Mouse (Mus musculus) thymus, postnatal 14 days (tissue): ENCODE results near the gene Nr6a1.

Experiments
- DNase-seq: peaks from one replicate; pipeline ENCODE4 v3.0.0; 2021

Nr6a1 gene

DNA sequence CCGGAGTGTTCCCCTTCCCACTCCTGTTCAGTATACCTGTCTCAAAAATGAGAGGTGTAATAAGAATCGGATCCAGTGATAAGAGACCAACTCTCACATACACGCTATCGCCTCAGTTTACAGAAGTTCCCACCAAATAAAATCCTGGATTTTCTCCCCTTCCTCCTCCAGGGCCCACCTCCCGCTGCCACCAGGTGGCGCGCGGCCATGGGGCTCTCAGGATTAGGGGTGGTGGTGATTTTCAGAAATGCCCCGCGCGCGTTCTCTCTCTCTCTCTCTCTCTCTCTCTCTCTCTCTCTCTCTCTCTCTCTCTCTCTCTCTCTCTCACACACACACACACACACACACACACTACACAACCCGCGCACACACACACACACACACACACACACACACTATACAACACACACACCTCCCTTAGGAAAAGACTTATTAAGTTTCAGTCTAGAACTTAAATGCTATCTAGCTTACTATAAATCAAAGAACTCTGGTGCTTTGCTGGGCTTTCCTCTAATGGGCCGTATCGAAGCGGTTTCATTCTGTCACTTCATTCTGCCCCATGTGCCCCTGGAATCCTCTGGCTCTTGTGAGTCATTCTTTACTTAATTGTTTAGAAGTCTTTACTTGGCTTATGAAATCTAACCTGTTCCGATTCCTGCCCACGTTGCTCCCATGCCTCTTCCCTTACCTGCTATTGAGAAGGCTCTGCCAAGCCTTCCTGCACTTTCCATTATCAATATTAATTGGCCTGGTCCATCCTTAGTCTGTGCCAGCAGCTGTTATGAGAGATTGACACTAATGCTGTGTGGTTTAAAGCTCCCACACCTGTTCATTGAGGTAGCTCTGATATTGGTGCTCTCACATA is at the start of gene Nr6a1:
TSS of gene Nr6a1 (minus strand) at position 574 of the 865 bp plus-strand sequence.
- peak; percentile 72 for DNase-seq

- DNase-seq, result no peak
Observed at GRCm38 (mm10) chr2:38975941-38976805, 48.7 kb upstream of the Nr6a1 start.

- no peak for DNase-seq
Observed at GRCm38 (mm10) chr2:38975181-38975580, 47.7 kb upstream of the Nr6a1 start.

DNA sequence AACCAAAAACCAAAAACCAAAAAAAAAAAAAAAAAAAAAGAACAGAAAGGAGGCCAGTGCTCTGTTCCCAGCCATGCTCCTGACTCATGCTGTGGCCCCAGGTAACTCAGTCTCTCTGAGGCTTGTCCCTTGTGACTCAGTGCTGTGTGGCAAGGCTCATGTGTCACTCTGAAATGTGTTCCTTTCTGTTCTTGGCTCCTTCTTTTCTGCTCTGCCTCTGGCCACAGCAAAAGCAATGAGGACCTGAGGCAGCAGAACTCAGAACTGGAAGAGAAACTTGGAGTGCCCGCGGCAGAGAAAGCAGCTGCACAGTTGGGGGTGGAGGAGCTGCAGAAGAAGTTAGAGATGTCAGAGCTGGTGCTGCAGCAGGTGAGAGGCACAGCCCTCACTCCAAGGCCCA is 46.7 kb upstream of the Nr6a1 start:
- no peak for DNase-seq

- DNase-seq, result no peak
Observed at GRCm38 (mm10) chr2:38973701-38974100, 46.2 kb upstream of the Nr6a1 start.

DNA sequence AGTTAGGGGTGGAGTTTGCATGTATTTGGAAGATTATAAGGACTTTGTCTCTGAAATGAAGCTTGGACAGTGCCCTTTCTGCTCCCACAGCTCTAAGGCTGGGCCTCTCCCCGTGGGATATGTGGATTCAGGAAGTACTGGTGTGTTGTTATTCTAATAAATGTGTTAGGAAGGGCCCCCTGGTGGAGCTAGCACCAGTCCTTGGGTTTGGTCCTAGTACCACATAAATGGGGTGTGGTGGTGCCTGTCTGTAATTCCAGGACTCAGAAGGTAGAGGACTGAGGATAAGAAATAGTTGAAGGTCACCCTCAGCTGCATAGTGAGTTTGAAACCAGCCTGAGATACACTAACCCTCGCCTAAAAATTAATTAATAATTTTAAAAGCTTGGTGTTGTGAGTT is 45.7 kb upstream of the Nr6a1 start:
- DNase-seq, result no peak

- no peak for DNase-seq
Observed at GRCm38 (mm10) chr2:38970057-38970456, 42.6 kb upstream of the Nr6a1 start.

GRCm38 (mm10) chr2:38969650-38970049 is 42.2 kb upstream of the Nr6a1 start:
- no peak for DNase-seq

- DNase-seq, result no peak
Observed at GRCm38 (mm10) chr2:38964198-38964597, 36.7 kb upstream of the Nr6a1 start.

GRCm38 (mm10) chr2:38957671-38958223 is 30.3 kb upstream of the Nr6a1 start:
- no peak for DNase-seq

GRCm38 (mm10) chr2:38956062-38956461 is 28.6 kb upstream of the Nr6a1 start:
- no peak for DNase-seq

DNA sequence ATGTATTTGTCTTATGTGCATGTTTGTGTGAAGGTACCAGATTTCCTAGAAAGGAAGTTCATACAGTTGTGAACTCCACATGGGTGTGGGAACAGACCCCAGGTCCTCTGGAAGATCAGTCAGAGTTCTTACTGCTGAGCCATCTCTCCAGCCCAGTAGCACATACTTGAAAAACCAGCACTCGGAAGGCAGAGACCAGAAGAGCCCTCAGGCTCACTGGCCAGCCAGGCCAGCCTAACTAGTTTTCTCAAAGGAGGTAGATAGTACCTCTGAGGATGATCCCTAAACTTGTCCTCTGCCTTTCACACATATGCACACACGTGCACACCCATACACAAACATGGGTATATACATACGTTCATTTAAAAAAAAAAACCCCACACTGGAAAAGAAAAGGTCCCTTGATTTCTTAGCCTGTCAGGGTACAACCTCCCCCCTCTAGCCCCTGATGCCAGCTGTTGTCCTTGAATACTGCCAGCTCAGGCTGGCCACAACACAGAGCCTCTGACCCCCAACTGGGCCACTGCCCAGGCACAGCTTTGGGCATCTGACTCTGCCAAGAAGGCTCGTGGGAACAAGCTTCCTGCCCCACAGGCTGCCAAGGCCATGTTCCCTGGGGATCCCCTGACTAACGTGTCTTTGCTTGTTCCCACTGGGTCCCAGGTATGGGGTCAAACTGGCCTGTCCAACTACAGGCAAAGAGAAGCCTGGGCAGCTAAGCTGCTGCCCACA is 25.8 kb upstream of the Nr6a1 start:
- no peak for DNase-seq

- DNase-seq, result no peak
Observed at GRCm38 (mm10) chr2:38950281-38950719, 22.8 kb upstream of the Nr6a1 start.

GRCm38 (mm10) chr2:38947566-38947965 is 20.1 kb upstream of the Nr6a1 start:
- DNase-seq, result no peak

GRCm38 (mm10) chr2:38944460-38945161 is 17.1 kb upstream of the Nr6a1 start:
- no peak for DNase-seq

DNA sequence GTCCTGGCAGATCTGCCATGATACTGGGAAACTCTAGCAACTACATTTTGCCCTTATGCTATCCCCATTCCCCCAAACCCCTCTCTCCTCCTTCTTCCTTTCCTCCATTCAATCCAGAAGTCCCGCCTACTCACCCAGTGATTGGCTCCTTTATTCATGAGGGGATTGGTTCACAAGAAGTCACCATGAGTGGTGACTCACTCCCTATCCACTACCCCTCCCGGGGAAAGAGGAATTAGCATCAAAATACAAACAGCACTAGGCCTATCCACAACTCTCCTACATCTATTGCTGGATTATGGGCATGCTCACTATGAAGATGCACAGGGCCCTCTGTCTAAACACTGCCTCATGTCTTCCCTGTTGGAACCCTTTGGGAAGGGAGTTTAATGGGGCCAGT is 16.5 kb upstream of the Nr6a1 start:
- no peak for DNase-seq

GRCm38 (mm10) chr2:38943161-38943560 is 15.7 kb upstream of the Nr6a1 start:
- no peak for DNase-seq

GRCm38 (mm10) chr2:38941898-38942297 is 14.4 kb upstream of the Nr6a1 start:
- no peak for DNase-seq

- no peak for DNase-seq
Observed at GRCm38 (mm10) chr2:38941426-38941825, 13.9 kb upstream of the Nr6a1 start.

DNA sequence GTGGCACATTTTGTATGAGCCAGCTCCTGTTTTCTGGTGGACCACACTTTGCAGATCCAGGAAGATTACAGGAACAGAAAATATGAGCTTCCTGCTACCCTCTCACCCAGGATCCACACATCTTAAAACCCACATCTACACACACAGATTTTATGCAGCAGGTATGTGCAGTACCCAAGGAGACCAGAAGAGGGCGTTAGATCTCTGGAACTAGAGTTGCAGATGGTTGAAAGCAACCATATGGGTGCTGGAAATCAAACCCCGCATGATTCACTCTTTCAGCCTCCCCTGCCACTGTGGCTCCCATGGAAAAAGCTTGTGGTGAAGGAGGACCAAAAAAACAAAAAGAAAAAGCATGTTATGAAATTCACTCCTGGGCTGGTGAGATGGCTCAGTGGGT is 11.6 kb upstream of the Nr6a1 start:
- DNase-seq, result no peak

GRCm38 (mm10) chr2:38938007-38938406 is 10.5 kb upstream of the Nr6a1 start:
- no peak for DNase-seq

DNA sequence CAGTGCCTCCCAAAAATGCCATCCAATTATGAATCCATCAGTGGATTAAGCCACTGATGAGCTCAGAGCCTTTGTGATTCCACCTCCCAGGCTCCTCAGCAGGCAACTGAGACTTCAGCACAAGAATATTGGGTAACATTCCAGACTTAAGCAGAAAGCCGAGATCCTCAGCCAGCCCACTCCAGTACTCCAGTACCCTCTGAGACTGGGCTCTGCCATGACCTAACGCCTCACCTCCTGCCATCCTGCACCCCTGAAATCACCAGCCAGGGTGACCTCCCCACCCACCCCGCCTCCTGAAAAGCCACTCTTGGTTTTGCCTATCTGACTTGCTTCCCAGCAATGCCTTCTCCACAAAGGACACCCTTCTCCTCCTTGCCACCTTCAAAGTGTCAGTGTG is 9.9 kb upstream of the Nr6a1 start:
- DNase-seq, result no peak
